Mouse (Mus musculus): ENCODE data around the gene Cox20. TPM values are rescaled to one million over a fixed set of nuclear protein-coding genes. Genes with fewer than 3 reads are reported as not detected.

Gene Cox20
- polyA plus RNA-seq, 1 experiment from 2014 or later = 138 TPM

GRCm38 (mm10) chr1:178323235-178323634 lies 4.3 kb downstream of the Cox20 start:
- H3K27me3 ChIP-seq = no peaks in the 10 kb centered on the region
- no peak overlapping the region for H3K4me2 ChIP-seq
- no peak overlapping the region for H3K9ac ChIP-seq
- no peak overlapping the region for H3K27ac ChIP-seq (replicated peaks)
- H3K4me3 ChIP-seq = no peak overlapping the region
- no peaks in the 10 kb centered on the region for H3K9me3 ChIP-seq
- ATAC-seq (ENCODE audit: low read depth) = no peak
- H3K36me3 ChIP-seq = peaks cover 71% of the 10 kb centered on the region
- peaks cover 31% of the 10 kb centered on the region for H3K4me1 ChIP-seq (replicated peaks)
- WGBS = 85% methylated on average over 1 of the region's 1 CpGs

GRCm38 (mm10) chr1:178324568-178324967 lies 5.6 kb downstream of the Cox20 start:
- Histone ChIP-seq H3K4me3 (no peak overlapping the region), H3K27ac (replicated peaks) (no peak overlapping the region), H3K9ac (no peak overlapping the region), H3K36me3 (peaks cover 81% of the 10 kb centered on the region), H3K4me2 (no peak overlapping the region), H3K27me3 (no peaks in the 10 kb centered on the region), H3K9me3 (no peaks in the 10 kb centered on the region), H3K4me1 (replicated peaks) (peaks cover 31% of the 10 kb centered on the region)
- no peak for ATAC-seq (ENCODE audit: low read depth)
- WGBS = 90% methylated on average over 1 of the region's 1 CpGs

GRCm38 (mm10) chr1:178326357-178326756 lies 7.4 kb downstream of the Cox20 start:
- ATAC-seq (ENCODE audit: low read depth) = no peak
- Histone ChIP-seq H3K9me3 (no peaks in the 10 kb centered on the region), H3K27ac (replicated peaks) (no peak overlapping the region), H3K36me3 (peaks cover 87% of the 10 kb centered on the region), H3K9ac (no peak overlapping the region), H3K27me3 (no peaks in the 10 kb centered on the region), H3K4me1 (replicated peaks) (peaks cover 19% of the 10 kb centered on the region), H3K4me2 (no peak overlapping the region), H3K4me3 (no peak overlapping the region)
- WGBS = 92% methylated on average over 1 of the region's 1 CpGs

- no peaks in the 10 kb centered on the region for H3K9me3 ChIP-seq
- H3K9ac ChIP-seq = no peak overlapping the region
- H3K36me3 ChIP-seq = peaks cover 86% of the 10 kb centered on the region
- H3K27me3 ChIP-seq = no peaks in the 10 kb centered on the region
- WGBS = 83% methylated on average over 1 of the region's 1 CpGs
- no peak overlapping the region for H3K4me2 ChIP-seq
- ATAC-seq (ENCODE audit: low read depth) = no peak
- H3K4me1 ChIP-seq (replicated peaks) = peaks cover 14% of the 10 kb centered on the region
- no peak overlapping the region for H3K4me3 ChIP-seq
- no peak overlapping the region for H3K27ac ChIP-seq (replicated peaks)
These were observed 8.0 kb downstream of the Cox20 start for GRCm38 (mm10) chr1:178326950-178327349.

- Histone ChIP-seq H3K9ac (no peak overlapping the region), H3K27ac (replicated peaks) (no peak overlapping the region), H3K4me2 (no peak overlapping the region), H3K4me1 (replicated peaks) (peaks cover 24% of the 10 kb centered on the region), H3K27me3 (no peaks in the 10 kb centered on the region), H3K36me3 (peaks cover 87% of the 10 kb centered on the region), H3K9me3 (no peaks in the 10 kb centered on the region), H3K4me3 (no peak overlapping the region)
- no peak for ATAC-seq (ENCODE audit: low read depth)
- 86% methylated on average over 5 of the region's 5 CpGs for WGBS
These were observed 10.1 kb downstream of the Cox20 start for GRCm38 (mm10) chr1:178329017-178329416.

GRCm38 (mm10) chr1:178329946-178330345 lies 11.0 kb downstream of the Cox20 start:
- H3K4me1 ChIP-seq (replicated peaks) = peaks cover 32% of the 10 kb centered on the region
- no peak overlapping the region for H3K4me3 ChIP-seq
- H3K9me3 ChIP-seq = no peaks in the 10 kb centered on the region
- peaks cover 87% of the 10 kb centered on the region for H3K36me3 ChIP-seq
- H3K27ac ChIP-seq (replicated peaks) = no peak overlapping the region
- whole genome bisulfite sequencing = 81% methylated on average over 6 of the region's 6 CpGs
- ATAC-seq (ENCODE audit: low read depth) = no peak
- H3K4me2 ChIP-seq = no peak overlapping the region
- no peaks in the 10 kb centered on the region for H3K27me3 ChIP-seq
- H3K9ac ChIP-seq = no peak overlapping the region

GRCm38 (mm10) chr1:178335860-178336261 lies 16.9 kb downstream of the Cox20 start:
- H3K36me3 ChIP-seq = peaks cover 39% of the 10 kb centered on the region
- WGBS = under 1% methylated on average over 16 of the region's 16 CpGs
- peak overlapping the region; percentile 93 for H3K4me2 ChIP-seq
- H3K9me3 ChIP-seq = no peaks in the 10 kb centered on the region
- peak overlapping the region; percentile 100 for H3K4me3 ChIP-seq
- ATAC-seq (ENCODE audit: low read depth) = no peak
- H3K27me3 ChIP-seq = no peaks in the 10 kb centered on the region
- H3K4me1 ChIP-seq (replicated peaks) = peaks cover 39% of the 10 kb centered on the region
- H3K27ac ChIP-seq (replicated peaks) = peak overlapping the region; percentile 100; the same call in 1 of the 2 replicates
- peak overlapping the region; percentile 100 for H3K9ac ChIP-seq

- Histone ChIP-seq H3K4me3 (peak overlapping the region; percentile 100), H3K27me3 (no peaks in the 10 kb centered on the region), H3K9ac (peak overlapping the region; percentile 100), H3K4me1 (replicated peaks) (peaks cover 39% of the 10 kb centered on the region), H3K27ac (replicated peaks) (peak overlapping the region; percentile 100), H3K9me3 (no peaks in the 10 kb centered on the region), H3K4me2 (peak overlapping the region; percentile 93), H3K36me3 (peaks cover 34% of the 10 kb centered on the region)
- ATAC-seq (ENCODE audit: low read depth) = peak; percentile 92
- WGBS = 1% methylated on average over 42 of the region's 53 CpGs
These were observed 17.4 kb downstream of the Cox20 start for GRCm38 (mm10) chr1:178336289-178336775.

- peaks cover 29% of the 10 kb centered on the region for H3K36me3 ChIP-seq
- peak overlapping the region; percentile 100 for H3K27ac ChIP-seq (replicated peaks)
- peak overlapping the region; percentile 100 for H3K4me3 ChIP-seq
- H3K4me2 ChIP-seq = peak overlapping the region; percentile 93
- peak overlapping the region; percentile 100 for H3K9ac ChIP-seq
- H3K27me3 ChIP-seq = no peaks in the 10 kb centered on the region
- WGBS = under 1% methylated on average over 76 of the region's 89 CpGs
- no peaks in the 10 kb centered on the region for H3K9me3 ChIP-seq
- peak; percentile 64 for ATAC-seq (ENCODE audit: low read depth)
- peaks cover 38% of the 10 kb centered on the region for H3K4me1 ChIP-seq (replicated peaks)
These were observed 18.0 kb downstream of the Cox20 start for GRCm38 (mm10) chr1:178336777-178337481.

- WGBS = under 1% methylated on average over 72 of the region's 73 CpGs
These were observed 18.8 kb downstream of the Cox20 start, which contains the start of gene Hnrnpu for GRCm38 (mm10) chr1:178337551-178338317. Hnrnpu (minus strand) TSS chr1:178337797.

GRCm38 (mm10) chr1:178338318-178338641 lies 19.4 kb downstream of the Cox20 start:
- no peak for ATAC-seq (ENCODE audit: low read depth)
- Histone ChIP-seq H3K36me3 (peaks cover 15% of the 10 kb centered on the region), H3K27ac (replicated peaks) (peak overlapping the region; percentile 100), H3K4me1 (replicated peaks) (peaks cover 27% of the 10 kb centered on the region), H3K9ac (peak overlapping the region; percentile 100), H3K4me2 (peak overlapping the region; percentile 93), H3K27me3 (no peaks in the 10 kb centered on the region), H3K9me3 (no peaks in the 10 kb centered on the region), H3K4me3 (peak overlapping the region; percentile 100)
- under 1% methylated on average over 6 of the region's 6 CpGs for WGBS

More at GRCm38 (mm10) chr1:178337551-178338317, 18.8 kb downstream of the Cox20 start, which contains the start of gene Hnrnpu:
- Histone ChIP-seq H3K4me3 (peak within 1 kb of the TSS; percentile 100), H3K27me3 (no peaks in the 10 kb centered on the region), H3K36me3 (peaks cover 21% of the 10 kb centered on the region), H3K4me2 (peak within 1 kb of the TSS; percentile 93), H3K27ac (replicated peaks) (peak within 1 kb of the TSS; percentile 100), H3K9ac (peak within 1 kb of the TSS; percentile 100), H3K9me3 (no peaks in the 10 kb centered on the region), H3K4me1 (replicated peaks) (peaks cover 33% of the 10 kb centered on the region)
- ATAC-seq (ENCODE audit: low read depth) = peak; percentile 87

GRCm38 (mm10) chr1:178340213-178340612 lies 21.3 kb downstream of the Cox20 start:
- Histone ChIP-seq H3K9ac (no peak overlapping the region), H3K4me1 (replicated peaks) (peaks cover 11% of the 10 kb centered on the region), H3K4me2 (no peak overlapping the region), H3K9me3 (no peaks in the 10 kb centered on the region), H3K36me3 (0 out of 2 replicates have a peak, but pooled peaks cover under 1% of the 10 kb centered on the region), H3K27me3 (no peaks in the 10 kb centered on the region), H3K4me3 (no peak overlapping the region), H3K27ac (replicated peaks) (no peak overlapping the region)
- no peak for ATAC-seq (ENCODE audit: low read depth)
- WGBS = 90% methylated on average over 2 of the region's 2 CpGs
